Mouse (Mus musculus): ENCODE measurements around the gene Srprb.
"Not testable (repeated sequence)": the region's sequence is repeated elsewhere in the genome, so short reads cannot be mapped to it uniquely, and the experiment has no call there.

Srprb gene

DNA sequence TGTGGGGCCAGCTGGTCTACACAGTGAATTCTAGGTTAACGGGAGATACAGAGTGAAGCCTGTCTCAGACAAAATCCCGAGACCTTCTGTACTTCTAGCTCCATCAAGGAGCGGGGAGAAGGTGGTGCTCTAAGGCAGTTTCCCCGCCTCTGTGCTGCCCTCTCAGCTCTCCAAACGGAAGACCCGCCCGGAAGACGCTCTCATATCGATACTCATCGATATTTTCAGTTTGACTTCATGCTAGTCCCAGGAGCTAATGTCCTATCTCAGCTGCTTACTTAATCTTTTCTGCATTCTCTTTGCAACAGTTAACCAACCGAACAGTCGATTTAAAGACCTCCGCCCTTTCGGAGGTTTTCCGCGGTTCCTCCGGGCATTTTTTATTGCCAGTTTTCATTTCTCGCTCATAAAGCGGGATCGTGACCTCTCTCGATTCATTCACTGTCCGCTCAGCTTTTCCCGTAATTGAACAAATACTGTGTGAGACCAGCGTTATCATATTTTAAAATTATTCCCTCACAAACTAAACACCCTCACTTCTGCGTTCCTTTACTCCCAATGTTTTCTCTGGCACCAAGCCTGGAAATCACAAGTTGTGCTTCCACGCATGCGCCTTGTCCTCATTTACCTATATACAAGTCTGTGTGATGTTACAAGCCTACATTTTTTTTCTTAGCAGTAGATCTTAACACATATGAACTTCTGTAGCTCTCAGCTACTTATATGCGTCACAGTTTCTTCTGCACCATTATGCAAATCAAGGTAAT lies 10.9 kb upstream of the Srprb start:
- DNase-seq (ENCODE audit: low spot score) = no peak

DNA sequence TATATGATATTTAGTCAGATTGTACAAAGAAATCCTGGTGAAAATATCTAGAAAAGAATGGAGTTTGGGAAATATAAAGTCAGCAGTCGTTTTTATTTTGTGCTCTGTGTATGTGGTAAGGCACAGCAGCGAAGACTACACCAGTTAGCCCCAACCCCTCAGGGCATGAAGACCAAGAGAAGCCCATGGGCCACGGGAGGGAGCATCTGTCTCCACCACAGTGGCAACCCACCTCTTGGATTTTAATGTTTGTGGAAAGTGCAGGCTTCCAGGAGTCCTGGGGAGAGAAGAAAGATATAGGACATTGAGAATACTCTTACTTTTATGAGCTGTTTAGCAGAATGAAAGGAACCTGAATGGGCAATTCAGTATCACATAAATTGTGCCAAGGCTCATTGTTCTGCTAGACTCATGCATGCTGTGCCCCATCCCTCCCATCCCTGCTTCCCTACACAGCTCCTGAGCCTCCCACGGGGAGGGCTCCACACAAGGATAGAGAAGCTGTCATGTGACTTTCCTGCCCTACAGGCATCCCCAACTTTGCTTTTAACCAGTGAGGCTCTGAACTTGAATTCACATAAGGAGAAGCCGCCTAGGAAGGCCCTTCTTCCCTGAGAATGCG lies 7.0 kb upstream of the Srprb start:
- no peak for DNase-seq (ENCODE audit: low spot score)

DNA sequence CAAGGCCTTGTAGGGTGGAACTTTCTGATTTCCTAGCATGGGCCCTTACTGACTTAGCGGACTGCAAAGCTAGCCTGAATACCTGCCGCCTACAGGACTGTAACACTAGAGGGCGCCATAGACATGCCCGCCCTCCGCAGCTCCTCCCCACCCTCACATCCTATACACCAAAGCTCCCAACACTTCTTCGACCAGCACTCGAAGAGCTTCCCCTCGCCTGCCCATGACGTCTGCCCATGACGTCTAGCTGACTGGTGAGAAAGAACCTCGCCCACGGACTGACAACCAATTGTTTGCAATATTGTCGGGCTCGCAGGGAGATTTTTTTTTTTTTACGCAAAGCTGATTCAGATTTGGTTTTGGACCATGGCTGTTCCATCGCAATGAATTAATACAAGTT lies 5.9 kb upstream of the Srprb start:
- peak; percentile 89 for DNase-seq (ENCODE audit: low spot score)

- DNase-seq (ENCODE audit: low spot score) = no peak
Observed at GRCm38 (mm10) chr9:103205786-103206185, 3.8 kb upstream of the Srprb start.

GRCm38 (mm10) chr9:103188416-103188815 lies 13.5 kb downstream of the Srprb start:
- no peak for DNase-seq (ENCODE audit: low spot score)

GRCm38 (mm10) chr9:103186747-103187146 lies 15.2 kb downstream of the Srprb start:
- no peak for DNase-seq (ENCODE audit: low spot score)

DNA sequence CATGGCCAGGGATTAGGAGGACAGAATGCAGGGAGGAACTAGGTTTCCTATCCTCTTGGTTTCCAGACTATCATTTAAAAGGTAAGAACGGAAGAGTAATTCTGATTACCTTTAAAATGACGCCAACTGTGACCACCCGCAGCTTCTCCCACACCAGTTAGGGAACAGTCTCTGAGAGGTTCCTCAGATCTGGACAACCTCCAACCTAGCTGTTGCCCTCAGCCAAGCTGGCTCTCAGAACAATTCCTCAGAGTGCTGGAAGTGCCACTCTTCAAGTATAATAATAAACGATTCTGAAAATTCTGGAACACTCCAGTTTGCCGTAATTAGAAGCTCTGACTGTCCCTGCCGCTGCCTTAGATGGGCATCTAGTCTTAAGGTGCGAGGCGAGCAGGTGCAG lies 16.0 kb downstream of the Srprb start:
- DNase-seq (ENCODE audit: low spot score) = no peak

GRCm38 (mm10) chr9:103184855-103185254 lies 17.1 kb downstream of the Srprb start:
- no peak for DNase-seq (ENCODE audit: low spot score)

GRCm38 (mm10) chr9:103181886-103182285 lies 20.1 kb downstream of the Srprb start:
- DNase-seq (ENCODE audit: low spot score) = no peak

GRCm38 (mm10) chr9:103180807-103181565 lies 21.0 kb downstream of the Srprb start:
- peak; percentile 72 for DNase-seq (ENCODE audit: low spot score)

DNA sequence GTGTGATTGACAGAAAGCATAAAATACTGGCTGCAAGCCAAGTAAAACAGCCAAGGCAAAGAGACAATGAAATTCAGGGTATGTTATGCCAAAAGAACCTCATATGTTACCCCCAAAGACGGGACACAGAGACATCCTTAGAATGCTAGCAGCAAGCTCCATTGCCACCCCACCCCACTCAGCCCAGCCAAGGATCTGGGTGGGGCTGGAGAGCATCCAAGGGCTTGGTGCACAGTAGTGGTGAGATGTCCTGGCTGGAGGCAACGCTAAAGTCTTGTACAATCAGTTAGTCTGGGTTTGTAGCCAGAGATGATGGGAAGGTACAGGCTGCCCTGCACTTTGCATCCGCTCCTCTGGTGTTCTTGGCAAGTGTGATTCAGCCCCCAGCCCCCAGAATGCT lies 21.6 kb downstream of the Srprb start:
- DNase-seq (ENCODE audit: low spot score) = no peak

GRCm38 (mm10) chr9:103175692-103176091 lies 26.2 kb downstream of the Srprb start:
- DNase-seq (ENCODE audit: low spot score) = no peak

- DNase-seq (ENCODE audit: low spot score) = no peak
Observed at GRCm38 (mm10) chr9:103174771-103175519, 27.0 kb downstream of the Srprb start.

- no peak for DNase-seq (ENCODE audit: low spot score)
Observed at GRCm38 (mm10) chr9:103168771-103169170, 33.2 kb downstream of the Srprb start.

DNA sequence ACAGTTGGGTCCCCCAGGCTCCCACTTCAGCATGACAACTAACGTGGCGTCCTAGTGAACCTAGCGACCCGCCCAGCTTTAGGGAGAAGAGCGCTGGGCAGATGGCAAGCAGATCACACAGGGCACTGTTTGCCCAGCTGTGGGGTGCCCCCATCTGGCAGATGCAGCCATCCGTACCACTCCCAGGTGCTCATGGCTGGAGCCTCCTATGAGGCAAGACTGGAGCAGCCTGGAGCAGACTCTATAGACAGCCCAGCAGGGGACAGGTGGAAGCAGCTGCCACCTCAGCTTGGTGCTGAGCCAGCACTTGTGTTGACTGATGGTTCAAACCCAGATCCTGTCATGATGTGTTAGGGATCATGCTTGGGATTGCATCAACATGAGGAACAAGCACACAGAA lies 33.9 kb downstream of the Srprb start:
- DNase-seq (ENCODE audit: low spot score) = no peak

DNA sequence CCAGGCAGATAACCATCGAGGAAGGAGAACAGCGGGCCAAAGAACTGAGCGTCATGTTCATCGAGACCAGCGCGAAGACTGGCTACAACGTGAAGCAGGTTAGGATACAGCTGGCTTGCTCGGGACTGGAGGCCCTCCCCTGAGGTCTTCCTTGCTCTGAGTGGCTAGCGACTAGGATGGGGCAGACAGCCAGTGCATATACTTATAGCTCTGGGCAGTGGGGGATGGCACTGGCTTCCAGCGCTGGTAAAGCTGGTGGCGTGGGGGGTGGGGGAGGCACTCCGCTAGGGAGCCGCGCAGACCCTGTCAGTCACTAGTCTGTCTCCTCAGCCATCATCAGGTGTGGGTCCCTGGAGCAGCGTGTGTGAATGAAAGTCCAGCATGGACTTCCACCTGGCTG lies 38.1 kb downstream of the Srprb start:
- DNase-seq (ENCODE audit: low spot score) = no peak

DNA sequence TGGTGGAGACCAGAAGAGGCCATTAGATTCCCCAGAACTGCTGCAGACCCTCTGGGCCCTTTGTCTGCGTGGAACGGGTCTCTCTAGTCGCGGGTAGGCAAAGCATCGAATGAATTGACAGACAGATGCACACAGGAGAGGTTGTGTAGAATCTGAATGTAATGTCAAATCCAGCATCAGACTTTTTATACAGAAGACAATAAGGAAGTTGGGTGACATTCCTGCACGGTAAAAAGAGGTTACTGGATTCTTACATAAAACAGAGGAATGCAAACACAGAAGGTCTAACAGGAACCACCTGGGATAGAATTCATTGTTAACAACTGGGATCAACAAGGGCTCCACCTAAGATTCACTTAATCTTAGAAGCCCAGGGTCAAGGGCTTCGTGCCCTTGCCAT lies 46.8 kb downstream of the Srprb start:
- not testable (repeated sequence) for DNase-seq (ENCODE audit: low spot score)

GRCm38 (mm10) chr9:103154568-103154967 lies 47.4 kb downstream of the Srprb start:
- no peak for DNase-seq (ENCODE audit: low spot score)

GRCm38 (mm10) chr9:103153286-103153685 lies 48.7 kb downstream of the Srprb start:
- DNase-seq (ENCODE audit: low spot score) = no peak

- DNase-seq (ENCODE audit: low spot score) = no peak
Observed at GRCm38 (mm10) chr9:103149074-103149799, 52.7 kb downstream of the Srprb start.

DNA sequence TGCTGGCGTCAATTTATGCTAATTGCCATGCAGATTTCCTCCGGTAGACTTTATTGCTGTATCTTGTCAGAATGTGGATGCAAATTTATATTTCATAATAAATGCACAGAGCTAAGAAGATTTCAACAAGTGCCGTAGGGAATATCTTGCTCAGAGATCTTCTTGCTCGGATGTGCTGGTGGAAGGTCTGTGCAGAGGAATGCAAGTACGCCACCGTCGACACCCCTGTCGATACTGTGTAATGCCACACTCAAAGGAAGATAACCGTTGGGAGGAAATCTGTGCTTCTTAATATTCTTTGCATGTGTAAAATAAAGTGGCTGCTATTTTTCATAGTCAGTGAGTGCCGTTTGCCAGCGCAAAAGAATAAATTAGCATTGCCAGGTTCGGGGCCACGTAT lies 54.8 kb downstream of the Srprb start:
- no peak for DNase-seq (ENCODE audit: low spot score)

- DNase-seq (ENCODE audit: low spot score) = no peak
Observed at GRCm38 (mm10) chr9:103146703-103147102, 55.2 kb downstream of the Srprb start.

All from T-cell, adult 2 months (primary cell).